Mouse (Mus musculus) thymus, adult 2 months (tissue): Measurements from ENCODE around the gene Lmf2.

Experiments used
- CTCF ChIP-seq: fragments of 200-500 bp; IDR thresholded peaks from 2 replicates; pipeline ENCODE4 v1.5.1; 2012; ENCODE audit warnings: mild to moderate bottlenecking, control low read depth, low read length, moderate library complexity, borderline replicate concordance; ENCODE audit not compliant: control insufficient read depth, poor library complexity, insufficient read depth; ENCODE audit errors: extremely low read depth
- POLR2A ChIP-seq: fragments of 200-500 bp; IDR thresholded peaks from 2 replicates; pipeline ENCODE4 v1.6.1; 2012; ENCODE audit warnings: mild to moderate bottlenecking, low read length, control low read depth, moderate library complexity; ENCODE audit not compliant: control insufficient read depth, poor library complexity, insufficient read depth; ENCODE audit errors: extremely low read depth

DNA sequence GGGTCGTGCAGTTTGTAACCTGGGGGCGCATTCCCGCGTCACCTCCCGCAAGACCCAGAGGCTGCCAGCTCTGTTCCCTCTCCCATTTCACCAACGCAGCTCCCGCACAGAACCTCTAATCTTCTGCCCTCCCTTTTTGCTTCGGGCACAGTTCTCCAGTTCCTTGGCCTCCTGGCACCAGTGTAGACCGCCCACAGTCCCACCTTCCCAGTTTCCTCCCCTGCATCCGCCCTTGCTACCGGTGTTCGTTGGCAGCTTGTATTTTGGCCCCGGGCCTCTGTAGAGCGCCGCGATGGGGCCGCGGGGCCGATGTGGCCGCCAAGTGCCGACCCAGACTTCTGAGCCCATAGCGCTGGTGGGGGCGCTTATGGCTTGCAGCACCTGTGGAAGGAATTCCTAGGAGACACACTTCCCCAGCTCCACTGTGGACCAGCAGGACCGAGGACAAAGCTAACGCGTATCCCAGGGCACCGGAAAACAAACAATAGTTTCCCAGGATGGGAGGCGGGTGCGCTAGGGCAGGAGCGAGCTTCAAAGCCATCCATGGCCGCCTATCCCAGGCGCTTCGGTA lies 23.5 kb upstream of the Lmf2 start, which contains the start of gene Odf3b:
- TF ChIP-seq CTCF (no peak), POLR2A (peak; percentile 37; the same call in 1 of the 2 replicates)
